Mouse (Mus musculus): ENCODE measurements around the gene Adgrl3. TPM values are rescaled to one million over a fixed set of nuclear protein-coding genes. Genes with fewer than 3 reads are reported as not detected.

Gene Adgrl3
- total and polyA plus RNA-seq, 2 experiments from 2014 or later = 1.7 to 7.3 TPM

GRCm38 (mm10) chr5:81674275-81674974 is 654.5 kb downstream of the Adgrl3 start:
- no peak for DNase-seq (ENCODE audit: low spot score)
- Histone ChIP-seq H3K27ac (ENCODE audit: low read depth) (no peak overlapping the region), H3K4me2 (ENCODE audit: low read depth, low read length) (no peak overlapping the region), H3K9ac (replicated peaks; ENCODE audit: low read depth, low read length) (no peak overlapping the region), H3K36me3 (replicated peaks; ENCODE audit: control insufficient read depth, insufficient read depth, low read length) (no peaks in the 10 kb centered on the region), H3K4me1 (ENCODE audit: control insufficient read depth, insufficient read depth) (no peaks in the 10 kb centered on the region), H3K4me3 (ENCODE audit: low read depth, low read length) (no peak overlapping the region), H3K9me3 (replicated peaks; ENCODE audit: control insufficient read depth, low read length) (no peaks in the 10 kb centered on the region), H3K27me3 (ENCODE audit: control insufficient read depth, insufficient read depth, low read length) (no peaks in the 10 kb centered on the region)
- ATAC-seq (ENCODE audit: insufficient read depth, low read depth) = no peak
- TF ChIP-seq CTCF (IDR thresholded peaks at IDR 0.05; ENCODE audit: low read depth) = no peak
- TF ChIP-seq EP300 (IDR thresholded peaks at IDR 0.05; ENCODE audit: low read depth) = no peak
- WGBS = 61% methylated on average over 4 of the region's 4 CpGs

GRCm38 (mm10) chr5:81674975-81675371 is 655.0 kb downstream of the Adgrl3 start:
- no peak for TF ChIP-seq EP300 (IDR thresholded peaks at IDR 0.05; ENCODE audit: low read depth)
- no peak for TF ChIP-seq CTCF (IDR thresholded peaks at IDR 0.05; ENCODE audit: low read depth)
- H3K9ac ChIP-seq (replicated peaks; ENCODE audit: low read depth, low read length) = no peak overlapping the region
- no peak for DNase-seq (ENCODE audit: low spot score)
- H3K27ac ChIP-seq (ENCODE audit: low read depth) = no peak overlapping the region
- no peaks in the 10 kb centered on the region for H3K4me1 ChIP-seq (ENCODE audit: control insufficient read depth, insufficient read depth)
- WGBS = 72% methylated on average over 1 of the region's 1 CpGs
- ATAC-seq (ENCODE audit: insufficient read depth, low read depth) = no peak
- no peak overlapping the region for H3K4me2 ChIP-seq (ENCODE audit: low read depth, low read length)
- H3K4me3 ChIP-seq (ENCODE audit: low read depth, low read length) = no peak overlapping the region
- H3K36me3 ChIP-seq (replicated peaks; ENCODE audit: control insufficient read depth, insufficient read depth, low read length) = no peaks in the 10 kb centered on the region
- H3K9me3 ChIP-seq (replicated peaks; ENCODE audit: control insufficient read depth, low read length) = no peaks in the 10 kb centered on the region
- H3K27me3 ChIP-seq (ENCODE audit: control insufficient read depth, insufficient read depth, low read length) = no peaks in the 10 kb centered on the region

GRCm38 (mm10) chr5:81676896-81677295 is 657.0 kb downstream of the Adgrl3 start:
- Histone ChIP-seq H3K36me3 (replicated peaks; ENCODE audit: control insufficient read depth, insufficient read depth, low read length) (no peaks in the 10 kb centered on the region), H3K27ac (ENCODE audit: low read depth) (no peak overlapping the region), H3K27me3 (ENCODE audit: control insufficient read depth, insufficient read depth, low read length) (no peaks in the 10 kb centered on the region), H3K4me3 (ENCODE audit: low read depth, low read length) (no peak overlapping the region), H3K9ac (replicated peaks; ENCODE audit: low read depth, low read length) (no peak overlapping the region), H3K4me1 (ENCODE audit: control insufficient read depth, insufficient read depth) (no peaks in the 10 kb centered on the region), H3K4me2 (ENCODE audit: low read depth, low read length) (no peak overlapping the region), H3K9me3 (replicated peaks; ENCODE audit: control insufficient read depth, low read length) (no peaks in the 10 kb centered on the region)
- ATAC-seq (ENCODE audit: insufficient read depth, low read depth) (no peak), DNase-seq (ENCODE audit: low spot score) (no peak)
- TF ChIP-seq CTCF (IDR thresholded peaks at IDR 0.05; ENCODE audit: low read depth) (no peak), EP300 (IDR thresholded peaks at IDR 0.05; ENCODE audit: low read depth) (no peak)
- WGBS = 69% methylated on average over 1 of the region's 1 CpGs

- ATAC-seq (ENCODE audit: insufficient read depth, low read depth) (no peak), DNase-seq (ENCODE audit: low spot score) (no peak)
- Histone ChIP-seq H3K9ac (replicated peaks; ENCODE audit: low read depth, low read length) (no peak overlapping the region), H3K4me2 (ENCODE audit: low read depth, low read length) (no peak overlapping the region), H3K27ac (ENCODE audit: low read depth) (no peak overlapping the region), H3K4me3 (ENCODE audit: low read depth, low read length) (no peak overlapping the region), H3K27me3 (ENCODE audit: control insufficient read depth, insufficient read depth, low read length) (no peaks in the 10 kb centered on the region), H3K36me3 (replicated peaks; ENCODE audit: control insufficient read depth, insufficient read depth, low read length) (no peaks in the 10 kb centered on the region), H3K4me1 (ENCODE audit: control insufficient read depth, insufficient read depth) (no peaks in the 10 kb centered on the region), H3K9me3 (replicated peaks; ENCODE audit: control insufficient read depth, low read length) (no peaks in the 10 kb centered on the region)
- no peak for TF ChIP-seq EP300 (IDR thresholded peaks at IDR 0.05; ENCODE audit: low read depth)
- TF ChIP-seq CTCF (IDR thresholded peaks at IDR 0.05; ENCODE audit: low read depth) = no peak
- WGBS = 78% methylated on average over 3 of the region's 3 CpGs
These were observed 666.3 kb downstream of the Adgrl3 start for GRCm38 (mm10) chr5:81686206-81686605.

GRCm38 (mm10) chr5:81686845-81687244 is 666.9 kb downstream of the Adgrl3 start:
- ATAC-seq (ENCODE audit: insufficient read depth, low read depth) (no peak), DNase-seq (ENCODE audit: low spot score) (no peak)
- Histone ChIP-seq H3K9me3 (replicated peaks; ENCODE audit: control insufficient read depth, low read length) (no peaks in the 10 kb centered on the region), H3K9ac (replicated peaks; ENCODE audit: low read depth, low read length) (no peak overlapping the region), H3K4me2 (ENCODE audit: low read depth, low read length) (no peak overlapping the region), H3K36me3 (replicated peaks; ENCODE audit: control insufficient read depth, insufficient read depth, low read length) (no peaks in the 10 kb centered on the region), H3K27me3 (ENCODE audit: control insufficient read depth, insufficient read depth, low read length) (no peaks in the 10 kb centered on the region), H3K4me3 (ENCODE audit: low read depth, low read length) (no peak overlapping the region), H3K27ac (ENCODE audit: low read depth) (no peak overlapping the region), H3K4me1 (ENCODE audit: control insufficient read depth, insufficient read depth) (no peaks in the 10 kb centered on the region)
- 61% methylated on average over 4 of the region's 4 CpGs for WGBS
- TF ChIP-seq EP300 (IDR thresholded peaks at IDR 0.05; ENCODE audit: low read depth) = no peak
- TF ChIP-seq CTCF (IDR thresholded peaks at IDR 0.05; ENCODE audit: low read depth) = no peak

GRCm38 (mm10) chr5:81729620-81730019 is 709.7 kb downstream of the Adgrl3 start:
- 61% methylated on average over 3 of the region's 3 CpGs for WGBS
- no peak for DNase-seq (ENCODE audit: low spot score)
- no peak overlapping the region for H3K4me3 ChIP-seq (ENCODE audit: low read depth, low read length)
- H3K27me3 ChIP-seq (ENCODE audit: control insufficient read depth, insufficient read depth, low read length) = no peaks in the 10 kb centered on the region
- no peak overlapping the region for H3K4me2 ChIP-seq (ENCODE audit: low read depth, low read length)
- no peaks in the 10 kb centered on the region for H3K9me3 ChIP-seq (replicated peaks; ENCODE audit: control insufficient read depth, low read length)
- no peaks in the 10 kb centered on the region for H3K4me1 ChIP-seq (ENCODE audit: control insufficient read depth, insufficient read depth)
- no peaks in the 10 kb centered on the region for H3K36me3 ChIP-seq (replicated peaks; ENCODE audit: control insufficient read depth, insufficient read depth, low read length)
- no peak overlapping the region for H3K9ac ChIP-seq (replicated peaks; ENCODE audit: low read depth, low read length)
- no peak for ATAC-seq (ENCODE audit: insufficient read depth, low read depth)
- no peak overlapping the region for H3K27ac ChIP-seq (ENCODE audit: low read depth)
- no peak for TF ChIP-seq CTCF (IDR thresholded peaks at IDR 0.05; ENCODE audit: low read depth)
- no peak for TF ChIP-seq EP300 (IDR thresholded peaks at IDR 0.05; ENCODE audit: low read depth)

Data from heart, postnatal 0 days (tissue).